Mouse (Mus musculus) small intestine, adult 2 months (tissue): ENCODE data around the gene Gfra1.

Source experiments
- CTCF ChIP-seq: fragments of 200-500 bp; IDR thresholded peaks from 2 replicates; pipeline ENCODE4 v1.5.1; 2012; ENCODE audit warnings: low read depth, mild to moderate bottlenecking, control low read depth, inconsistent platforms, low read length, moderate library complexity, mixed read lengths; ENCODE audit not compliant: insufficient replicate concordance, insufficient read length; ENCODE audit errors: extremely low read depth
- POLR2A ChIP-seq: fragments of 200-500 bp; IDR thresholded peaks from 2 replicates; pipeline ENCODE4 v1.6.1; 2012; ENCODE audit warnings: low read depth, mild to moderate bottlenecking, control low read depth, inconsistent platforms, low read length, moderate library complexity

DNA sequence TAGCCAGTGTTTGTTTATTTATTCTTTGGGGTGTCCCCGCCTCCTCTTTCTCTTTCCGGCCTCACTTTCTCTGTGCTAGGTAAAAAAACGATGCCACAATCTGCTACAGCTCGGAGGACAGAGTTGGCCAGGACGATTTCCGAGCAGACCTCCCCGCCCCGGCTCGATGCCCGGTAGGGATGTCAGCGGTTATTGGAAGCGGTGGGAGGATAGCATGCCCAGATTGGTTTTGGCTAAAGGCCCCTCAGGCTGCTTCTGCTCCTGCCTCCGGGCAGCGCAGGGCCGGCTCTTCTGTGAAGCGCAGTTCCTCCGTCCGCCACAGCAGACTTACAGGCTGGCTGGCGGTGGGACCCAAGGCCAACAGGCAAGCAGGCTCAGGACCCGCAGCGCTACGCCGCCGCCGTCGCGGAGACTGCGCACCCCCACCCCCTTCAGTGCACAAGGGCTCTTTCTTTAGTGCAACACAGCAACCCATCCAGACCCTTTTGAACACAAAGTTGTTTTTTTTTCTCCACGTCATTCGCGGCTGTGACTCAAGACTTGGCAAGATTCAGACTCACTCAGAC is at the start of gene Gfra1:
- TF ChIP-seq POLR2A (no peak), CTCF (no peak)
